Mouse (Mus musculus) forebrain, embryonic 12.5 days (tissue): Measurements from ENCODE around the gene Dlg2. TPM values are rescaled to one million over a fixed set of nuclear protein-coding genes. Genes with fewer than 3 reads are reported as not detected.

Experiments
- ATAC-seq: fragments of 200-750 bp; cut with Nextera tagmentation; 2 replicates; pipeline ENCODE4 v1.8.0; 2017; ENCODE audit warnings: moderate TSS enrichment; ENCODE audit not compliant: low FRiP score
- H3K27ac ChIP-seq: fragments of 300-500 bp; sonication (generic); 2 replicates; pipeline ENCODE4 v1.5.1; 2016; ENCODE audit warnings: mild to moderate bottlenecking
- H3K27me3 ChIP-seq: fragments of 300-500 bp; sonication (generic); 2 replicates; pipeline ENCODE4 v1.6.1; 2016; ENCODE audit warnings: mild to moderate bottlenecking
- H3K36me3 ChIP-seq: fragments of 300-500 bp; sonication (generic); replicated peaks from 2 replicates; pipeline ENCODE4 v1.6.1; 2016; ENCODE audit warnings: mild to moderate bottlenecking
- H3K4me1 ChIP-seq: fragments of 300-500 bp; sonication (generic); 2 replicates; pipeline ENCODE4 v1.6.1; 2016
- H3K4me2 ChIP-seq: fragments of 300-500 bp; sonication (generic); 2 replicates; pipeline ENCODE4 v1.6.1; 2016; ENCODE audit warnings: mild to moderate bottlenecking, moderate library complexity
- H3K4me3 ChIP-seq: fragments of 300-500 bp; sonication (generic); replicated peaks from 2 replicates; pipeline ENCODE4 v1.5.1; 2016; ENCODE audit warnings: mild to moderate bottlenecking
- H3K9ac ChIP-seq: fragments of 300-500 bp; sonication (generic); 2 replicates; pipeline ENCODE4 v1.6.1; 2016; ENCODE audit warnings: mild to moderate bottlenecking
- H3K9me3 ChIP-seq: fragments of 300-500 bp; sonication (generic); 2 replicates; pipeline ENCODE4 v1.6.1; 2016
- WGBS: fragments of 180-500 bp; shearing (Covaris S2); methylation state at CpG from one replicate; pipeline ENCODE4 v1.1.7; 2016; 5-methylcytosine and 5-hydroxymethylcytosine counted together
- polyA plus RNA-seq: library from polyadenylated mRNA; unstranded; fragments of >200 nt; fragmentation: Nextera tagmentation; extraction: Ambion mirVana; gene quantifications from 2 replicates; pipeline ENCODE4 v1.2.1, GENCODE M21; 2016

Dlg2 gene
- polyA plus RNA-seq, 1 experiment from 2014 or later = 6.5 TPM

DNA sequence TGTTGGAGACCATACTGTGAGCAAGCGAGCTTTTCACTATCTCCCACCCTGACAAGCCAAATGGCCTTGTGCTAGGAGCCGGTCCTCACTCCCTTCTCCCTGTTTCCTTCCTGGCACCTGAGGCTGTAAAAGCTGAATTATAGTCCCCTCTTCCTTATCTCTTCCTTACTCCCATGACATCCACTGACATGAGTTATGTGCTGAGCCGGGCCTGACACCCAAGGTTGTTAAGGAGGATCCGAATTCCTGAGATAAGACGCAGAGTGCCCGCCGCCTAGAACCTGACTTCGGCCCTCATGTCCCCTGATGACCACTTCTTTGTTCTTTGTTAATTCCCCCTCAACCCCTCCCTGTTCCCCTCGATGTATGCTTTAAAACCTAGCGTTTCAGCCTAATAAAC lies 1409.9 kb downstream of the Dlg2 start:
- H3K4me3 ChIP-seq = no peak overlapping the region
- no peaks in the 10 kb centered on the region for H3K36me3 ChIP-seq
- H3K27me3 ChIP-seq = no peaks in the 10 kb centered on the region
- no peak for ATAC-seq
- no peak overlapping the region for H3K4me2 ChIP-seq
- no peak overlapping the region for H3K27ac ChIP-seq
- 95% methylated on average over 10 of the region's 10 CpGs for WGBS
- no peaks in the 10 kb centered on the region for H3K9me3 ChIP-seq
- no peaks in the 10 kb centered on the region for H3K4me1 ChIP-seq
- H3K9ac ChIP-seq = no peak overlapping the region

DNA sequence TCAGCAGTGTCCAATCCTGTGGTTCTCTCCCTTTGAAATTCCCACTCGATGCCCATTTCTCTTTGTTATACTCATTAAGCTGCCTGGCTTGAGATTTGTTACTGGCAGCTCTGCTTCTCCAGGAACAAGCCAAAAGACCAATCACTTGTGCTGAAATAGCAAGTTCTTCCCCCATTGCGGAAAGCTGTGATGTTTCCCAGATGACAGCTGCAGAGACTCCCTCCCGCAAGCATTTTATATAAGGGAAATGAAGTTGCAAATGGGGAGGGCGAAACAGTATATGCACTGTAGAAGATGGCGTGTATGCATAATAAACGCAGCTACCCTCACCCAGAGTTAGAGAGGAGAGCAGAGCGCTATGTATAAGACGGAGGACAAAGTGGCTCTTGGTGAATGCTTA lies 1417.5 kb downstream of the Dlg2 start:
- H3K4me1 ChIP-seq = no peaks in the 10 kb centered on the region
- 87% methylated on average over 8 of the region's 8 CpGs for WGBS
- no peaks in the 10 kb centered on the region for H3K27me3 ChIP-seq
- no peak overlapping the region for H3K9ac ChIP-seq
- H3K4me3 ChIP-seq = no peak overlapping the region
- no peak overlapping the region for H3K27ac ChIP-seq
- H3K36me3 ChIP-seq = no peaks in the 10 kb centered on the region
- H3K9me3 ChIP-seq = no peaks in the 10 kb centered on the region
- no peak for ATAC-seq
- no peak overlapping the region for H3K4me2 ChIP-seq

DNA sequence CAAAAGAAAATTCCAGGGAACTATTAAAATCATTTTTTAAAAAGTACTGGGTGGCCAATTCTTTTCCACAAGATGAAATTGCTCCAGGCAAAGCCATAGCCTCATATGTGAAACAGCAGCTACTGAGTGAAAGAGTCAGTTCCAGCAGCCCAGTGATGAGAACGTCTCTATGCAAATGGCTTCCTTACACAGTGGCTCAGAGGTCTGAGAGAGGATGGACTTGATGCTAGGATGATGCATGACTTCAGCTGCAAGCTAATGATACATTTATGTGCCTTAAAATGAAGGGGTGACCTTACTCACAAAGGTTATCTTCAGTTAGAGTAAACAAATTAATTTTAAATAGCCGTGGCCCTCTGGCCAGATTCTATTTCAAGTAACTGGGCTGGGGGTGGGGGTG lies 1420.5 kb downstream of the Dlg2 start:
- no peaks in the 10 kb centered on the region for H3K27me3 ChIP-seq
- no peak overlapping the region for H3K9ac ChIP-seq
- H3K4me1 ChIP-seq = no peaks in the 10 kb centered on the region
- H3K4me2 ChIP-seq = no peak overlapping the region
- H3K4me3 ChIP-seq = no peak overlapping the region
- WGBS = 59% methylated on average over 2 of the region's 2 CpGs
- no peak for ATAC-seq
- H3K27ac ChIP-seq = no peak overlapping the region
- no peaks in the 10 kb centered on the region for H3K9me3 ChIP-seq
- no peaks in the 10 kb centered on the region for H3K36me3 ChIP-seq

DNA sequence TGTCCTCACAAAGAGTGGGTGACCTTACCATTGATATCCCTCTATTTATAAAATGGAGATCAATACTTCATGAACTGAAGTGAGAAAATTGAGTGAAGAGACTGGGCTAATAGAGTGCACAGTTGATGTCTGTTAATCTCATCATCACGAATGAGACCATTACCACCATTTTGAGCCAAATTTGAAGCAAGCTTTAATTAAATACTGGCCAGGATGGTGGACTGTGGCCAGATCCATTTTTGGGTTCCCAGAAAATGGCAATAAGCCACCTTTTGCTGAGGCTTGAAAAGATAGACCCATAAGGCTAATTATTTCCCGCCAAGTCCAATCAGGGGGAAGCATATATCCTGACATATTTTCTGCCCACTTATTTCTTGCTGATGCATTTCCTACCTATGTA lies 1421.0 kb downstream of the Dlg2 start:
- no peaks in the 10 kb centered on the region for H3K36me3 ChIP-seq
- H3K9ac ChIP-seq = no peak overlapping the region
- 87% methylated on average over 2 of the region's 2 CpGs for WGBS
- H3K4me2 ChIP-seq = no peak overlapping the region
- no peaks in the 10 kb centered on the region for H3K4me1 ChIP-seq
- no peaks in the 10 kb centered on the region for H3K27me3 ChIP-seq
- no peak for ATAC-seq
- H3K9me3 ChIP-seq = no peaks in the 10 kb centered on the region
- no peak overlapping the region for H3K27ac ChIP-seq
- H3K4me3 ChIP-seq = no peak overlapping the region

DNA sequence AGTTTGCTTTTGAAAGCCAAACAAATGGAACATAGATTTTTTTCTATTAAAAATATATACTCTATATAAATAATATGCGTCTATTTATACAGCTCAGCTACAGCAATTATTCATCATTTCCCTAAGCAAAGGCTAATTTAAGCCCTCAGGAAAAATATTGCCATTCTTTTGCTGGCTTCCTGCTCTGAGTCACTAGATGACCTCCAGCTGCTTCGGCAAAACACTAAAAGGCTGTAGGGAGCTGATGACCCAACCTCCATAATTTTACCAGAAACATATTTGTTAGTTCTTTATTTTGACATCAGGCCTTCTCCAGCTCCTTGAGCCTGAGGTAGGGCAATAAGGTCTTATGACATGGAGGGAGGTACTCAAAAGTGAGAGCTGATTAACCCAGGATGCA lies 1426.0 kb downstream of the Dlg2 start:
- H3K9ac ChIP-seq = no peak overlapping the region
- no peaks in the 10 kb centered on the region for H3K27me3 ChIP-seq
- H3K4me1 ChIP-seq = no peaks in the 10 kb centered on the region
- no peak overlapping the region for H3K27ac ChIP-seq
- no peaks in the 10 kb centered on the region for H3K9me3 ChIP-seq
- no peak overlapping the region for H3K4me3 ChIP-seq
- no peaks in the 10 kb centered on the region for H3K36me3 ChIP-seq
- ATAC-seq = no peak
- WGBS = 83% methylated on average over 2 of the region's 2 CpGs
- H3K4me2 ChIP-seq = no peak overlapping the region

DNA sequence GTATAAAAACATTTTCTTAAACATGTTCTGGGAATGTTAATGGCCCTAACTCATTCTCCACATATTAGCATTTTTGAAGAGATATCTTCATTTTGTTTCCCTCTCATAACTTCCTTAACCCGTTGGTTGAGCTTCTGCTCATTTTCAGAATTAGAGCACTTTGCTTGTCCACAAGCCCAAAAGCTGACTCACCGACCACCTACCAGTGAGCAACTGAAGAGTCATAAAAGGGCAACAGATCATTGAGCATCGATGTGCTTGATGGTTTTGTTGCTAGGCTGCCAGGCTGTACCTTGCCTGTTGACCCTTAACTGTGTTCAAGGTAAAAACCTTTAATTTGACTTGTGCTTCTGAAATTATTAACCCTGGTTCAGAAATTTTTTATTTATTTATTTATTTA lies 1440.3 kb downstream of the Dlg2 start:
- no peak overlapping the region for H3K4me3 ChIP-seq
- no peaks in the 10 kb centered on the region for H3K36me3 ChIP-seq
- 83% methylated on average over 3 of the region's 3 CpGs for WGBS
- H3K4me1 ChIP-seq = no peaks in the 10 kb centered on the region
- no peak for ATAC-seq
- H3K9me3 ChIP-seq = no peaks in the 10 kb centered on the region
- H3K27me3 ChIP-seq = no peaks in the 10 kb centered on the region
- no peak overlapping the region for H3K9ac ChIP-seq
- H3K4me2 ChIP-seq = no peak overlapping the region
- no peak overlapping the region for H3K27ac ChIP-seq

DNA sequence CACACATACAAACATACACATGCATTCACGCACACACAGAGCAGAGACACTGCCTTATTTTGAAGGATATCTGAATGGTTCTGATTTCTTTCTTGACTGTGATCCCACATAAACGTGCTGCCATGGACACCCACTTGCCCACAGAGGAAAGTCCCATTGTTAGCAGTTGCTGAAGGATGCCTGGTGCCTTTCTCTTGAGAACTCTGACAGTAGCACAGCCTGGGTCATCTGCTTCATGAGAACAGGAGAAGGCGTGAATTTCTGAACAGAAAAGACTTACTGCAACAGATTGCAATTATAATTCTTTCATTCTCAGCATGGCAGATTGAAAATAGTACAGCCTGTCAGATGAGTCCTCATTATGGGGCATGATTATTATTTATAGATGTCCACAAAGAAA lies 1442.6 kb downstream of the Dlg2 start:
- no peak for ATAC-seq
- Histone ChIP-seq H3K27me3 (no peaks in the 10 kb centered on the region), H3K9ac (no peak overlapping the region), H3K27ac (no peak overlapping the region), H3K36me3 (no peaks in the 10 kb centered on the region), H3K4me3 (no peak overlapping the region), H3K4me2 (no peak overlapping the region), H3K9me3 (no peaks in the 10 kb centered on the region), H3K4me1 (no peaks in the 10 kb centered on the region)
- 76% methylated on average over 3 of the region's 3 CpGs for WGBS

DNA sequence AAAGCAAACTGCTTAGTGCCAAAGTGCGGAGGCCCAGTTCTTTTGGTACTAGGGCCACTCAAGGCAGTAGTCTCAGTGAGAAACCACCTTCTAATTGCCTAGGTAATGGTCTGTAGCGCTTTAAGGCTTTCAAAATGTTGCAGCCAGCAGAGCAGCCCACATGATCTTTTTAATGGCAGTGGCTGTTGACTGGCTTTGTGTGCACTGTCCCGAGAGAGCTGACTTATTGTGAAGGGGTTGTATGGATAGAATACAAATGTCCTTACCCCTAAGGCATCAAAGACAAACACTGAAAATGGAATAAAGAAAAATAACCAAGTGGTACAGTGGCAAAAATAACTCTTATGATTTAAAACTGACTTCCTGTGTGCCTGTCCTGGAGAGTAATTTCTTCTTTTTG lies 1443.3 kb downstream of the Dlg2 start:
- no peaks in the 10 kb centered on the region for H3K36me3 ChIP-seq
- H3K9me3 ChIP-seq = no peaks in the 10 kb centered on the region
- no peak overlapping the region for H3K4me2 ChIP-seq
- no peaks in the 10 kb centered on the region for H3K27me3 ChIP-seq
- no peak overlapping the region for H3K9ac ChIP-seq
- no peak overlapping the region for H3K27ac ChIP-seq
- H3K4me3 ChIP-seq = no peak overlapping the region
- 62% methylated on average over 3 of the region's 3 CpGs for WGBS
- ATAC-seq = no peak
- H3K4me1 ChIP-seq = no peaks in the 10 kb centered on the region

DNA sequence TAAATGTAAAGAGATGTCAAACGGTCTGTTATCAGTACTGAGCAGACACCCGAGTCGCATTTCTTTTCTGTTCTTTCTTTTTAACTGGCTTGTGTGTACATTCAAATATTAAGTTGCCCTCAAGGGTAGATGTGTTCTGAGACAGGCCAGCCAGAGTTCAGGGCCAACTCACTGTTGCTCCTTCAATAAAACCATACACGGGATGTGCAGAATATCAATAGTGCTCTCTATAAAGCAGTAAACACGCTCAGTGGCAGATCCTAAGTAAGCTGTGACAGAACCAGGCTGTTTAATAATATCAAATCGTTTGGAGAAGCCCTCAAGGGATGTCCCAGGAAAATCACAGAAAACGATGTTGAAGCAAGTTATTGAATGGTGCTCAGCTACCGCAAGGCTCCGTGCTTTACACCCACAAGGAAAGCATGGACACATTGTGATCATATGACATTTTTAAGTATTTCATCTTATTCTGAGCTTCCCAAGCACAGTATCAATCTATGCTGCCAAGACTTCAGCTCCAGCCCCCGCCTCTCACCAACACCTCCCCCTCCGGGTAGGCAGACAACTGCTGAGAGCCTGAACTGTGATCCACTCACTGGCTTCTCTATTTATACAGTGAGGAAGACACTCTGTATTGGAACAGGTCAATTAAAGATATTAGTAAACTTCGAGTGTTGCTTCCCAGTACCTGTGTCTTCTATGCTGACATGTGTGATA lies 1458.6 kb downstream of the Dlg2 start:
- no peak overlapping the region for H3K27ac ChIP-seq
- no peak overlapping the region for H3K4me2 ChIP-seq
- WGBS = 74% methylated on average over 12 of the region's 12 CpGs
- H3K27me3 ChIP-seq = no peaks in the 10 kb centered on the region
- no peaks in the 10 kb centered on the region for H3K9me3 ChIP-seq
- no peaks in the 10 kb centered on the region for H3K36me3 ChIP-seq
- H3K4me3 ChIP-seq = no peak overlapping the region
- no peak overlapping the region for H3K9ac ChIP-seq
- no peak for ATAC-seq
- H3K4me1 ChIP-seq = 0 out of 2 replicates have a peak, but pooled peaks cover 5% of the 10 kb centered on the region

DNA sequence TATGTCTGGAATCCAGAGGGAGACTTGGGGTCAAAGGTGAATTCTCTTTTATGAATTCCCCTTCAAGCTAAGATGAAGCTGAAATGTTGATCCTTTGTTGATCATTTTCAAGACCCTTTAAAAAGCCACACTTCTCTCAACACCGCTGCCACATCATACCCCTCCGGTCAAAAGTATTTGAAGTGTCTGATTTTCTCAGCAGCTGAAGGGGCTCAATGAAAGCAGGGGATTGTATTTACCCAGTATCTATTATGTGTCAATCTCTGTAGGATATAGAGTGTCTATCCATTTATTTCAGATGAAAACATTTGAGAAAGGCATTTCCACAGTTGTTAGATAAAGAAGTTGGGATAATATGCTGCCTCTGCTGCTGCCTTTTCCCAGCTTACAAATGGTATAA lies 1459.7 kb downstream of the Dlg2 start:
- WGBS = 33% methylated on average over 2 of the region's 2 CpGs
- no peaks in the 10 kb centered on the region for H3K36me3 ChIP-seq
- no peak overlapping the region for H3K9ac ChIP-seq
- H3K4me1 ChIP-seq = 0 out of 2 replicates have a peak, but pooled peaks cover 5% of the 10 kb centered on the region
- no peak overlapping the region for H3K4me3 ChIP-seq
- no peak overlapping the region for H3K27ac ChIP-seq
- H3K9me3 ChIP-seq = no peaks in the 10 kb centered on the region
- H3K27me3 ChIP-seq = no peaks in the 10 kb centered on the region
- no peak for ATAC-seq
- H3K4me2 ChIP-seq = no peak overlapping the region

DNA sequence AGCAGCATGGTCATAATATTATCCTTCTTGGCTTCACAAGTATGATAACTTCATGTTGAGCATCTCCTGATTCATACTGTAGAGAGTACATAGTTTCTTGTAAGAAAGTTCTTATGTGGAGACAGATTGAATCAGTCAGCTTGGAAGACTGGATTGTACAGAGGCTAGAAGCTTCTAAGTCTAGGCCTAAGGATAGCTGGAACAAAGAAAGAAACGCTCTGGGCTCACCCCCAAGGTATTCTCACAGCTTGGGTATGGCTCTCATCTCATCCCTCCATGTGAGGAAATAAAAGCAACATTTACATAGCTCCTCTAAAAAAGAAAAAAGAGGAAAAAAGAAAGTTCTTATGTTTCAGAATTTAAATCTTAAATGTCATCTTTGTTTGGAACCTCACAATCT lies 1466.8 kb downstream of the Dlg2 start:
- no peaks in the 10 kb centered on the region for H3K27me3 ChIP-seq
- H3K9ac ChIP-seq = no peak overlapping the region
- H3K36me3 ChIP-seq = no peaks in the 10 kb centered on the region
- no peak overlapping the region for H3K4me2 ChIP-seq
- WGBS = 93% methylated on average over 1 of the region's 1 CpGs
- H3K9me3 ChIP-seq = no peaks in the 10 kb centered on the region
- no peak overlapping the region for H3K4me3 ChIP-seq
- no peak for ATAC-seq
- no peak overlapping the region for H3K27ac ChIP-seq
- no peaks in the 10 kb centered on the region for H3K4me1 ChIP-seq

DNA sequence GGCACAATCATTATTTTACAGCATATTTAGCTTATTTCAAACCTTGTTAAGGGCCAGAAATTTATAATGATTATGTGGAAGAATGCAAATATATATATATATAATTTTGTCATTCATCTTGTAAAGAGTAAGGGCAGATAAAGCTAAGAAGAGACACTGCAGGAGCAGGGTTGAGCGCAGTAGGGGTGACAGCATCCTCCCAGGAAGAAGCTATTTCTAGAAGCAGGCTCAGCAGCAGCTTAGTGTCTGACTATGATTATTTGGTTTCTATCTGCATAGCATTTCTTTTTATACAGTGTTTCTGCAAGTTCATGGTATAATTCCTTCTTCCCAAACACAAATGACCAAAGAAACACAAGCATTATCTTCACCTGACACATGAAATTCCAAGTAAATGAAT lies 1479.1 kb downstream of the Dlg2 start:
- Histone ChIP-seq H3K36me3 (no peaks in the 10 kb centered on the region), H3K4me2 (no peak overlapping the region), H3K4me3 (no peak overlapping the region), H3K9ac (no peak overlapping the region), H3K9me3 (no peaks in the 10 kb centered on the region), H3K27ac (no peak overlapping the region), H3K27me3 (no peaks in the 10 kb centered on the region), H3K4me1 (no peaks in the 10 kb centered on the region)
- no peak for ATAC-seq
- 94% methylated on average over 1 of the region's 1 CpGs for WGBS

DNA sequence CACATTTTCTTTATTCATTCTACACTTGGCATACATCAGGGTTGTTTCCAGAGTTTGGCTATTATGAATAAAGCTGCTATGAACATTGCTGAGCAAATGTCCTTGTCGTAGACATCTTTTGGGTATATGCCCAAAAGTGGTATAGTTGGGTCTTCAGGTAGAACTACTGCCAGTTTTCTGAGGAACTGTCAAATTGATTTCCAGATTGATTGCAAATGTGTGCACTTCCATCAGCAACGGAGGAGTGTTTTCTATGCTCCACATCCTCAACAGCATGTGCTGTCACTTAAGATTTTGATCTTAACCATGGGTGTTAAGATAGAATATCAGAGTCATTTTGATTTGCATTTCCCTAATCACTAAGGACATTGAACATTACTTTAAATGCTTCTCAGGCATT lies 1486.5 kb downstream of the Dlg2 start:
- Histone ChIP-seq H3K27ac (no peak overlapping the region), H3K4me1 (no peaks in the 10 kb centered on the region), H3K9me3 (no peaks in the 10 kb centered on the region), H3K36me3 (no peaks in the 10 kb centered on the region), H3K4me2 (no peak overlapping the region), H3K4me3 (no peak overlapping the region), H3K9ac (no peak overlapping the region), H3K27me3 (no peaks in the 10 kb centered on the region)
- 92% methylated on average over 2 of the region's 2 CpGs for WGBS
- ATAC-seq = no peak
